Mouse (Mus musculus) embryo, embryonic 11 days (tissue): ENCODE results near the gene Myh10.
"Not testable (repeated sequence)": the region's sequence is repeated elsewhere in the genome, so short reads cannot be mapped to it uniquely, and the experiment has no call there.

Experiments used
- DNase-seq: peaks from one replicate; pipeline ENCODE4 v3.0.0-alpha.2; 2015

Gene Myh10

DNA sequence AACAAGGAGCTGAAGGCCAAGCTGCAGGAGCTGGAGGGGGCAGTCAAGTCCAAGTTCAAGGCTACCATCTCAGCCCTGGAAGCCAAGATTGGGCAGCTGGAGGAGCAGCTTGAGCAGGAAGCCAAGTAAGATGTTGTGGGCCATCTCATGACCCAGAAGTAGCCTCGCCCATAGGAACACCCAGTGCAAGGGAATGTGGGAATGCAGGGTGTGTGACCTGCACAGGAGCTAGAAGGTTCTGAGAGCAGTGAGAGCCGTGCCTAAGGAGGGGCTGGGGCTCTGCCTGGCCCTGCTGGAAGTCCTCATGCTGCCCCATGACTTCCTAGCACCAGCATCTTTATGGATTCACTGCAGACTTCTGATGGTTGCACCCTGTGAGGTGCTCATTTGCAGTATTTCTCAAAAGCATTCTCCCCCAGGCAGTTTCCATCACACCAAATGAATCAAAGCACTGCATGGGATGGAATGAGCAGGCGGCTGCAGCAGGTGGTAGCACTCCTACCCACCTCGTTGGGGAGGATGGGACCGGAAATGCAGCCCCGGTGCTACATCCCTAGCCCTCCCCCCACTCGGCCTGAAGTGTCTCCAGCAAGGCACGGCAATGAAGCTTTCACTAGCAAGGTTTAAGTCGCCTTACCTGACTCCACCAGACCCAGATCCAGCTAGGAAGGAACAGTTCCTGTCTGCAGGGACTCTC, 120.7 kb downstream of the Myh10 start:
- DNase-seq: no peak

DNA sequence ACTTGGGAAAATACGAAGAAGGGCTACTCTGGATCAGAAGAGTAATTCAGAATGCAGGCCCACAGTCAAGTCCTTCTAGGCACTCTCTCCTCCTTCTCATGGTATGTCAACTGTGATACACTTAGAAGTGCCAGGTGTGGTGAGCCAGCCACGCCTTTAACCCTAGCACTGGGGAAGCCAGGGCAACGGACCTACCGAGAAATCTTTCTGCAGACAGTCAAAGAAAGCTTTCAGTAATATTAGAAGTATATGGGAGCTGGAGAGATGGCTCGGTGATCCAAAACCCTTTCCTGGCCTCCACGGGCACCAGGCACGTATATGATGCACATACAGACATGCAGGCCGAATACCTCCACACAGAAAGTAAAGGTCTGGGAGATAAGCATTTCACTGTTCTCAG, 127.1 kb downstream of the Myh10 start:
- no peak for DNase-seq

DNA sequence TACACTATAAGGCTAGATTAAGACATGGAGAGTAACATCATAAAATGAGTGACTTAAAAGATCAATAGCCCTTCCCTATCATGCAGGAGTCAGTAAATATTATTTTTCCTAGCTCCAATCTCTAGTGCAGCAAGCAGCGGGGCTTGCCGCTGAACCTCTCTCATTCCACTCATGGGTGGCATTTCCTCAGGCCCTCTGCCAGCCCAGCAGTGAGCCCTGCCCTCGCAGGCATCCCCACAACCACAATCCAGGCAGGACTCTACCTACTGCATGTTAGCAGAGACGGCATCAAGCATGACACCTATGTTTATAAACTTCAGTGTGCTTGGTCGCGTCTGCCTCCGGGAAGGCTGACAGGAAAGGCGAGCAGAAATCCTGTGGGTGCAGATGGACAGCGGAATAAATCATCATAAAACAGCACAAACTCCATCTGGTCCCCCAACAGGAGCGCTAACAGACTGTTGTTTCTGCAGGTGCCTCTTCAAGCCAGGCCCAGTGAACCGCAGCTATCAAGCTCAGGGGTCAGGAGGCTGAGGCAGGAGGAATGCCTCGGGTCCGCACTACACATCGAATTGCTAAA, 128.0 kb downstream of the Myh10 start:
- DNase-seq: no peak

GRCm38 (mm10) chr11:68822326-68822725, 131.0 kb downstream of the Myh10 start:
- no peak for DNase-seq

DNA sequence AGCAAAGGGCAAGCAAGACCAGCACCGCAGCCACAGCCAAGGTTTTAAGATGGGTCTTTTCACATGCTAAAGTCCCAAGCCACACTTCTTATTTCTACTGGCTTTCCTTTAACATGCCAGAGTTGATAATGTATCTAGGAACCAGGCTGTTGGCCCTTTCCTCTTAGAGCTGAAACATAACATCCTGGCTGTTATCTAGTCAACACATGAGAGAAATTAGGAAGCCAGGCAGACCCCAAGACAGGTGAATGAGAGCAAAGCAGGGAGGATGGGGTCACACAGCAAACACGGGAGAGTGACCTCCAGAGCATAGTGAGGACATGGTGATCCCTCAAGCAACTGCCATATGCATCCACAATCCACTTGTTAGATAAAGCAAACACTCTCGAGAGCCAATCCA, 135.4 kb downstream of the Myh10 start:
- no peak for DNase-seq

DNA sequence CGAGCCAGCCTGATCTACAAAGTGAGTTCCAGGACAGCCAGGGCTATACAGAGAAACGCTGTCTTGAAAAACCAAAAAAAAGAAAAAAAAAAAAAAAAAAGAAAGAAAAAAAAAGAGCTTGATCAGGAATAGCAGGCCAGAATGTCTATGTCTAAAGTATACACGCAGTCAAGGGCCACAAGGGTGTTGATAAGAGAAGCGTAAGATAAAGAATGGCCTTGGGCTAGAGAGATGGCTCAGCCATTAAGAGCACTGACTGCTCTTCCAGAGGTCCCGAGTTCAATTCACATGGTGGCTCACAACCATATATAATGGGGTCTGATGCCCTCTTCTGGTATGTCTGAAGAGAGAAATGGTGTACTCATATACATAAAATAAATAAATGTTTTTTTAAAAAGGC, 140.2 kb downstream of the Myh10 start:
- DNase-seq: not testable (repeated sequence)

- no peak for DNase-seq
Observed at GRCm38 (mm10) chr11:68832793-68833192, 141.4 kb downstream of the Myh10 start.

DNA sequence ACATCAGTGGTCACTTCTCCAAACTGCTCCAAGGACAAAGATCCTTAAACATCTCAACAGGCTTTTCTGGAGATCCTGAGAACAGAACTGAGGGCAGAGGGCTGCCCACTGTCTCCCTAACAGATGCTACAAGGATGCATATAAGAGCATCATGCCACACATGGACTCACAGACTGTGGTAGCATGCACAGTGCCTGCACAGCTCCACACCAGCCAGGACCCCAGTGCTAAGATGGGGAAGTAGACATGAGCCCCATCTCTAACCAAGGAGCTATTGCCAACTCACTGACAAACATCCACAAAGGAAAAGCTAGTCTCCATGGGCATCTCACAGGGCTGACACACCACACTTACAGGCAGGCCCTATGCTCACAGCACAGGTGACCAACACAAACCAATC, 142.2 kb downstream of the Myh10 start:
- DNase-seq: no peak

DNA sequence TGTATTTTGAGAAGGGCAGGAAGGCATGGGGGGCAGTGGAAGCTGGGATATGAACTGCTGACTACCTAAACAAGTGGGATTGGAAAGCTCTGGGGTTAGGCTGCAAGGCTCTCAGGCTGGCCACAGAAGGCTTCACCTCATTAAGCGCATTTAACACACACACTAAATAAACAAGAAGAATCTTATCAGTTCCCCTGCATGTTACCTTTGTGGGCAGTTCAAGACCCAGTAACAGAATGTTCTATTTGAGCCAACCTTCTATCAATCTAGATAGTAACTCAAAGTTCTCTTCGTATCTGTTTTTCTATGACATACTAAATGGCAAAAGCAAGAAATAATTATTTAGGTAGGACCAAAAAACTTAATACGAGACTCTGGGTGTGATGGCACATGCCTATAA, 143.7 kb downstream of the Myh10 start:
- DNase-seq: no peak

DNA sequence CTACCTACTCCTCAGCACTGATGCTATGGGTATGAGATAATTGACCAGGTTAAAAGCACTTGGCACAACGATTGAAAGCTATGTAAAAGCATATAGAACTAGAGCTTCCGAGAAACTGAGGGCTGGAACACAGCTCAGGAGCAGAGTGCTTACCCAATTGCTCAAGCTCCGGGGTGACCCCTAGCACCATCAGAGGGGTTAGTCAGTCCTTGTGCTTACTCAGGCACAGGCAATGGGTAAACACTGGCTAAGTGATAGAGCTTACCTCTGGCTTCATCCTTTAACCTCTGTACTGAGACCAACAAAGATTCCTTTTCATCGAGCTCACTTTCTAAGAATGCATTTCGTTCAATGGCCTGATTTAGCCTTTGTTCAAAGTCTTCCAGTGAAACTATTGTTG, 148.2 kb downstream of the Myh10 start:
- DNase-seq: no peak

DNA sequence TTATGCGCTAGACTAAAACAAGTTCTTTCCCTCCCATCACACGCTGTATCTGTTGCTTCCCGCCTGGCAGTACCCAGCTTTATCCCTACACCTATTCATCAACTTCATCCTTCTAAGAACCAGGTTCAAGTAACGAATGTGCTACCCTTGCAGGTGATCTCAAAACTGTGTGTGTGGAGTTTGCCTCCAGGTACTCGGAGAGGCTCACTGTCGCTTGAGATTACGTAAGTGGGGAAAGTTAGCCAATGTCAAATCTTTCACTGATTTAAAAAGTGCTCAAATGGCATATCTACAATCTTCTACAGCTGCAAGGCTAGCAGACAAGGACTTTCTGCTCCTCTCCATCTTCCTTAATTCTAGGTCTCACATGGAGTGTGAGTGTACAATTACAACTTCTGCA, 159.5 kb downstream of the Myh10 start:
- no peak for DNase-seq

DNA sequence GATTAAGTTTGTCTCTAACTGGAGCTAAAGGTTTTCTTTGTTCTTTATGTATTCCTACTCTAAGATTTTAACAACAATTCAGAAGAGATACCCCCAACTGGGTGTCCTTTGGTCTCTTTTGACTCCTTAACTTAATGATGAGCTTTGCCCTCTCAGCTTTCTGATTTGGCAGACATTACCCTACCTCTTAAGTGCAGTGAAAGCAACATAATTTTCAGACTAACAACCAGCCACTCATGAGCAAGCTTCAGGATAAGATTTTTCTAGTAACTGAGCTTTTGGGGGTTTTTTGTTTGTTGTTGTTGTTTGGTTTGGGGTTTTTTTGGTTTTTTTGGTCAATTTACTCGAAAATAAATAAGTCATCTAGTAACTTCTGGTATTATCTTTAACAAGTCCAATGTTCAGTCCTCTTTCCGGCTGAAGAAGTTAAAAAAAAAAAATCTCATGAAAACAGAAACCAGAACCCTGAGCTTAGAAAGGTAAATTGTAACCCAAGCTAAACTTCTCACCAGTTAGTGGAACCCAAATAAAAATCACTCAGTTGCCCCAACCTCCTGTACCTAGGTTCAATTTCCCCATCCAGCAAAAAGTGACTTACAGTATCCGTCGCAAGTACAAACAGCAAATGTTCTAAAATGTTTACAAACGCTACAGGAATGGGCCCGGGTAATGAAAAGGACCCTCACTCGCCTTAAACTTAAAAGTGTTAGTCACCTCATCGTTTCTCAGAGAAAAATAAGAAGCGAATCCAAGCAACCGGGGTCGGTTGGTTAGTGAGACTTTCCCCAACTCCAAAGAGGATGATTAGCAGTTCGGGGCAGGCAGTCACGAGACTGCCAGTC, 160.5 kb downstream of the Myh10 start:
- no peak for DNase-seq

DNA sequence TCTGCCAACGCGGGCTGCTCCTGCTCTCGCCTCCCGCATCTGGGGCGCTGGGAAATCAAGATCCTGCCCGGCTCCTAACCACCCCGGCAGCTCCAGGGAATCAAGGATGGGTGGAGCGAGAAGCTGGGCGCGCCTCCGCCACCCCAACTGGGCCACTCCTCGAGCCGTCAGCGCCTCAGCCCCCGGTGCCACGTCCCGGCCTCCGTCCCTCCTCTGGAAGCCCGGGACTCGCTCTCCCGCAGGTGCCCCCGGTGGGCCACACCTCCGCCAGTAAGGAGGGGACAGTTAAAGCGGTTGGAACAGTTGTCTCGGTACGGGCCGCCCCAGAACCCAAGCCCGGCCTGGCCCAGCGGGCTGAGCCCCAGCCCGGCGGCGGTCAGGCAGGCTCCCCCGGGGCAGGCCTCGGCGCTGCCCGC, 161.1 kb downstream of the Myh10 start:
- peak; percentile 63 for DNase-seq

GRCm38 (mm10) chr11:68852932-68853409, 161.6 kb downstream of the Myh10 start:
- peak; percentile 99 for DNase-seq

DNA sequence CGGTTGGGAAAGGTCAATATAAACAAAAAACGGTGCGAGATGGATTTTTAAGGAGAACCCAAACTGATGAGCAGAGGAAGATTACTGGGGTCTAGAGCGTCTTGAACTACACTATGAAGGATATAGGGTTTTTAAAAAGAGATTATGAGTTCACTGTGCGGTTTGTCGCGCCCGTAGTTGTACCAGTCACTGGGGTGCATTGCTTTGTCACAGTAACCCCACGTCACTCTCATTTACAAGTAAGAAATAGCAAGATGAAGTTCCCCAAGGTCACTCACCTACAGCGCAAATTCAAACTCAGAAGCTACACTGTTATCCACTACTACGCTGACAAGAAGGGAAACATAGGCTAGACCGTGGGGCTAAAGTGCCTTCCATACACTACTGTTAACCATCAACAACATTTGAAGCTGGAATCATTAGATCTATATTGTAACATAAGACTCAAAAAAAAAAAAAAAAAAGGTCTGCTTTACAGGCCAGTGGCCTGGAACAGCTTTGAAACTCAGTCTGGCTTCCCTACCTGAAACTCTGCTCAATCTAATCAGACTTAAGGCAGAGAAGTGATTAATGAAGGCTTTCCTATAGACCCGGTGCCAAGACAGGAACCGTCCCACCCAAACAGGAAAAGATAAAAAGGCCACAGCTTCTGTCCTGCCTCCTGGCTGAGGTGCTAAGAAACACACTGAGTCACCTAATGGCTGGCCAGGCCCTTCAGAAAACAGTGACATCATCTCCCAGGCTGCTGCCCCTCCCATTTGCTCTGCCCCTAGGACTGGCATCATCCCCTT, 162.4 kb downstream of the Myh10 start:
- no peak for DNase-seq

DNA sequence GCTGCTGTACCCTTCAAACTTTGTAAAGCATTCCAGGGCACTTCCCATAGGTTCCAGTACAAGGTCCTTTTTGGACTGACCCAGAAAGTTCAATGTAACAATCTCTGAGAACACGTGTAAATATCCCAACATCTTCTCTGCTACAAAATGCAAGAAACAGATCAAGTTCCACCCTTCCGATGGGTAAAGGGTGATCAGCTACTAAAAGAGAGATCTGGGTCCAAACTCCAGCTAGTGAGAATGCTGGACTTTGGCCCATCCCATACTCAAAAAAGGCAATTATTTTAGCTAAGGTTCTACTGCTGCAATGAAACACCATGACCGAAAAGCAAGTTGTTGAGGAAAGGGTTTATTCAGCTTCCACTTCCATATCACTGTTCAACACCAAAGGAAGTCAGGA, 163.3 kb downstream of the Myh10 start:
- DNase-seq: no peak

- DNase-seq: no peak
Observed at GRCm38 (mm10) chr11:68857329-68857728, 166.0 kb downstream of the Myh10 start.

DNA sequence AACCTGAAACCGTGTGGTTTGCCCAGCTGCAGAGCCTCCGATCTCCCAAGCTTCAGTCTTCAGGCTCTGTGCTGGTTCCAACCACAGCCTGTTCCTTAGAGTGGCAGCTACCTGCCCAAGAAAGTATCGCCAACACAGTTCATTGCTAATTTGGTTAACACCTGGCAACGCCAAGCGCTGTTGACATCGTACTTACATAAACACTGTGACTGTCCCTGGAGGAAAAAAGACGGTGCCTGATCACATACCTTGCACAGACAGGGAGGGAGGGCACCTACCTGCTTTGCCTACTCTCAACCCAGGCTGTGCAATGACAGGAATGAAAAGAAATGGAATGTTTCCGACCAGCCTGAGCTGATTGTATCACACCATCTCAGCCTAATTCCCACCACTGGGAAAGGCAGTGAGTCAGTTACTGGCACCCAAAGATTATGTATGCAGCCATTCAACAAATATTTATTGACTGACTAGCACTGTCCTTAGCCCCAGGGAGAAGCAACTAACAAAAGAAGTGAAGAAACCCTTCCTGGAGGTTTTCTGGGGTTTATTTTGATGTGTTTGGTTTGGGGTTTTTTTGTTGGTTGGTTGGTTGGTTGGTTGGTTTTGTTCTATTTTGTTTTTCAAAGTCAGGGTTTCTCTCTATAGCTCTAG, 168.7 kb downstream of the Myh10 start:
- no peak for DNase-seq

DNA sequence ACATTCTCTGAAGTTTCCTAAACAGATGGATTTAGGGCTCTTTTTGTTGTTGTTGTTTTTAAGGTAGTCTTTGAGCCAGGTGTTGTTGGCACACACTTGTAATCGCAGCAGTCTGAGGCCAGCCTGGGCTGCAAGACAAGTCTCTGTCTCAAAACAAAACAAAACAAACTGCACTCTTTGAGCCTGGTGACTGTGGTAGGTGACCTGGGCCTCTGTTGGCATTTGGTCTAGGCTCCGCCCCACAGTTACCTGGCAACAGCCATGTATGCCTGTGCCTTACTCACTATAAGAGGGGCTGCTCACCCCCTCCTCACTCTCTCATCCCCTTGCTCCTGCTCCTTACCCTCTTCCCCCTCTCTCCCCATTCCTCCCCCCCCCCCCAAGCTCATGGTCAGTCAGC, 170.9 kb downstream of the Myh10 start:
- DNase-seq: no peak

DNA sequence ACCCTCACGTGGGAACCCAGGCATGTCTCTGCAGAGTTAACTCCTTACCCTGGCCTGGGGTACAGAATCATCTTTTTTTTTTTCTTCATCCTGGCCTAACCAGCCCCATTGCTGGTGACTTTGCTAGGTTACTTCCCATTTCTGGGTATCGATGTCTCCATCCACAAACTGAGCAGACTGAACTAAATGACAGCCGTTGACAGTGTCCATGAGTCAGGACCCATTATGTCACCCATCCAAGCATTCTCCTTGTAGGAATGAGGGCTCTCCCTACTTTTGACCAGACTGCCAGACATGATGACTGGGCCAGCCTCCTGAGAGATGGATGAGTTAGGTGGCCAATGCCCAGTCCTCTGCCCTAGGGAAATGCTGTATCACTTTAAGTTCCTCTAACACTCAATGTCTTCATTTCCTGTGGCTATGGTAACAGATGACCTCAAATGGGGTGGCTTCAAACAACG, 172.3 kb downstream of the Myh10 start:
- no peak for DNase-seq

DNA sequence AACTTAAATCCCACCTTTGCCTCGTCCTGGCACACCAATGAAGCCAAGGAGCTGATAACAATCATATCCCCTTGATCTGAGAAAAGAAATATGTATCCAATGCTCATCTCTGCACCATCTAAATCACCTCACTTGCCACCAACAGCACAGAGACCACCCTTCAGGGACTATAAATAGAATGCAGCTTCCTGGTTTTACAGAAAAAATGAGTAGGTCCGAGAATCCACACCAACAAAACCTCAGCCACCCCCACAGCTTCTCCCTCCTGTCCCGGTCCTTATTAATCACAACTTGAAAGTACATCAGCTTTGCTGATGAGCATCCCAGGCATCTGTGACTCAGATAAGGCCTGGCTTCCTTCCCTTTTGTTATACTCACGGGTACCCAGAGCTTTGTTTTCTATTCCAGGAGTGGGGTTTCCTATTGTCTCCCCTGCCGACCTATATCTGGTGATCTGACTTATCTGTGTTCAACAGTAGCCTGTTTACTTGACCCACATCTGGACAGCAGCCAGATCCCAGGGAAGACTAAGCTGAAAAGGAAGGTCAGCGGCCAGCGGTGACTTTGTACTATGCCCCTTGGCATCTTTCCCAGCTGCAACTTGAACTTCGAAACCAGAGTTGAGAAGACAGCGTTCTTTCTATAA, 173.3 kb downstream of the Myh10 start:
- DNase-seq: peak; percentile 20
